Mouse (Mus musculus) right cerebral cortex, adult 2 months (tissue): Measurements from ENCODE around the gene Dnaic2.

Experiments used
- DNase-seq, 2 experiments: peaks; one replicate each; pipeline ENCODE4 v3.0.0; 2021 to 2022; ENCODE audit warnings: low spot score in 2 of 2

The Dnaic2 gene

DNA sequence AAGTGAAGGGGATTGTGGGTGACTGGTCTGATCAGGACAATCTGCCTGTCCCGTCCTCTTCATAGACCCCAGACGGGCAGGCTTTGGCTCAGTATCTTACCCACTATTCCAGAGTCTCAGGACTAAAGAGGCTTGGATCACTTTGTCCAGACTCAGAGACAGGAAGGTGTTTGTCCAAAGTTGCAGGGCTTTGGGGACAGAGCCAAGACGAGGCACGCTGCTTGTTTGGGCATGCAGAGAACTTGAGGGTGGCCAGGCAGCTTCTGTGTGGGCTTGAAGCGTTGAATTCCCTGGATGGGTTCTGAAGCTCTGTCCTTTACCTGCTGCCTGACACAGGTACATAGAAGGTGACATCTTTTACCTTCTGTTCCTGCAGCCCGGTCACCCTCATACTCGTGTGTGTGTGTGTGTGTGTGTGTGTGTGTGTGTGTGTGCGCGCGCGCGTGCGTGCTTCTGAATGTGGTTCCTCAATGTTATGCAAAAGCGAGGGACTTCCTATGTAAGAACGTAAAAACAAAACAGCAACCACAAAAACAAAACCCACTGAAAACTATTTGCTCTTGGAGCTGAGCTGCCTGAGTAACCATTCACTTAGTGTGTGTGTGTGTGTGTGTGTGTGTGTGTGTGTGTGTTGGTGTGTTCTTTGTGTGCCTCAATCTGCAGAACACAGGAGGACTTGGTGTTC is 24.8 kb upstream of the Dnaic2 start:
- DNase-seq = no peak

DNA sequence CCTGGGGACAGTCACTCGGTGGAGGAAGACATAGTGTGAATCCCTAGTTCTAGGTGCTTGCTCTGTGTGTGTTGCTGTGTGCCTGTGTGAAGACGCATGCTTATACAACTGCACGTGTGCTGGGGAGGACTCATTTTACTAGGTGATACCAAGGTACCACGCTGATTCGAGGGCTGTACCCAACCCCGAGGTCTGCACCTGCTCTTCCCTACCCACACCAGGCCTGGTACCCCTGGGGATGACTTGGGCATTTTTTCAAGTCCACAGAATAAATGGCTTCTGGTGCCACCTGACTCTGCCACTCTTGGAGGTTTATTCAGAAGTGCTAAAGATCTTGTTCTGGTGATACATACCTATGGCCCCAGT is 24.2 kb upstream of the Dnaic2 start:
- DNase-seq = no peak

DNA sequence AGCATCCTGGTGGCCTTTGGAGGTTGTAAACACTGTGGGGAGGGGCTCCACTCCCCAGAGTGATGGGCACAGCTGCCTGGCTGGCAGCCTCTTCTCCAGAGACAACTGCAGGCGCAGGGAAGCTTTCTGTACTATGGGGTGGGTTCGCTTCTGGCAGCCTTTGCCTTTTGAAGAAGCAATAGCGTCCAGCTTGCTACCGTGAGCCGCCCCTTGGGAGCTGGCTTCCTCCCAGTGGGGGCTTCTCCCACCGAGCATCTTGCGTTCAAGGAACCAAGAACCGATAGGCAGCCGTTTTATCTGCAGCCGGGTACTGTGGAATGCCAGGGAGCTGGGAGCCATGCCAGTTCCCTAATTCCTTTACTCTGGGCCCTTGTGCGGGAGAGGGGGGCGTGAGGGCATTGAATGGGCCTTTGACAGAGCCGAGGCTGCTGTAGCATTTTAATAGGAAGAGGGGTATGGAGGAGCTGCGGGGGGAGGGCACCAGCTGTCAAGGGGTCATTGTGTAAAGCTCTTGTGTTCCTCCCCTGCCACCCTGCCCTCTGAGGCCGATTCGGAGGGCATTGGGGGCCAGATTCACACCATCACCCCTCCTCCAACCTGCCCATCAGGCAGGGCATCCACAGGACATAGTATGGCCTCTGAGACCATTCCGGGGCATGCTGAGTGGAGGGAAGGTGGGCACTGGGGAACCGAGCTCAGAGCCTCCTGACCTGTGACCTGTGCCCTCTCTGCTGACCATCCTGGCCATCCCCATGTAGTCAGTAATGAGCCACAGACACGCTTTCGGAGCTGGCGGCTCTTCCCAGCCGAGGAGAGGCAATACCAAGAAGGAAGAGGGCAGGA is 22.9 kb upstream of the Dnaic2 start:
- DNase-seq = peak; percentile 35 to 71

DNA sequence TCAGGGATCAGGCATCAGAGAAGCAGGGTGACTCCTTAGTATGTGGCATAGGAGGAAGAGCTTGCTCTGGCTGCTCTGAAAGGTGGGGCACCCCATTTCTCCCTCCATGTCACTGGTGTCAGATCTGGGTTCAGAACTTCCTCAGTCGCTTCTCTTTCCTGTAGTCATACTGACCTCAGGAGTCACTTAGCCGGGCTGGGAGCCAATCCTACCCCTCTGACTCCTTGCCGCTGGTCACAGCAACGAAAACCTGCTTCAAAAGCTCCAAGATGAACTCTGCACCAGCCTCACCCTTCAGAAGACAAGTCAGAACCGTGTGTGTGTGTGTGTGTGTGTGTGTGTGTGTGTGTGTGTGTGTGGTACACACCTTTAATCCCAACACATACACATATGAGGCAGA is 20.9 kb upstream of the Dnaic2 start:
- DNase-seq = no peak

DNA sequence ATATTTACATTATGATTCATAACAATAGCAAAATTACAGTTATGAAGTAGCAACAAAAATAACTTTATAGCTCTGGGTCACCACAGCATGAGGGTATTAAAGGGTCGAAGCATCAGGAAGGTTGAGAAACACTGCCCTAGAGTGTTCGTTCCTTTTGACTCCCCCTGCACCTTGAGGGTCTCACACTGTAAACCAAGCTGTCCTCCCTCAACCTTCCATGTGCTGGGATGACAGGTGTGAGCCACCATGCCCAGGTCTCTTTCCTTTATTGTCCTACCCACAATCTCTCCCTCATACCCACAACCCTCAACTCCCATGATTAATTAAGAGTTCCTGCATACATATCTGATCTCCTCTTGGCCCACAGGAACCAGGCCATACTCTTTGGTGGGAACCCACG is 15.8 kb upstream of the Dnaic2 start:
- DNase-seq = no peak

DNA sequence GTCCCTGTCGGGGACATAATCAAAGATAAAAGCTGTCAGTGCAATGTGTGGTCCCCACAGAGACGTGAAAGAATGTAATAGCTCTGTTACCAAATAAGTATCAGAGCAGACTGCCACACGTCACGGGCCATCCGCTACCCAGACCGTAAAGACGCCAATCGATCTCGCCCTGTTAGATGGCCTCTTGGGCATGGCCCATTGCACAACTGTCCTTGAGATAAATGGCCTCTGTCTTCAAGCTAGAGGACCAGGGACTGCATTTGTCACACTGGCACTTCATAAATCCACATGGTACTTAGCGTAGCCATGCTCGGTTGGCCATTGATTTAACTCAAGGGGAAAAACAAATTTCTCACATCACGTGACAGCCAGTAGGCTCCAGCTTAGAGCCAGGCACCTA is 15.3 kb upstream of the Dnaic2 start:
- no peak for DNase-seq

DNA sequence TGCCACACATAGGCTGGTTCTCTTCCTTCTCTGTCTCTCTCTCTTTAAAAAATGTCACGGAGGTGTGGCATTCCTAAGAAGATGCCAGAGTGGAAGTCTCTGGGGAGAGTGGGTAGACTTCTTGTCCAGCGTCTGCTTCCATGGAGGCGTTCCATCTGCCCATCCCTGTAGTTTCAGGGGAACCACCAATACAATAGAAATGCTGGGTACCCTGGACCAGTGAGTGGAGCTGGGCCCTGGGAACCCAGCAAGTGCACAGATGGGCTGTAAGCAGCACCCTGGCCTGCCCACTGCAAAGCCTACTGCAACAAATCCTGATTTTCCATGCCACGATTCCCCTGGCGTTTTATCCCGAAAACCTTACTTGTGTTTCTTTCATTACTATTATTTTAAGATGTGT is 12.7 kb upstream of the Dnaic2 start:
- DNase-seq = peak; percentile 34 to 43

DNA sequence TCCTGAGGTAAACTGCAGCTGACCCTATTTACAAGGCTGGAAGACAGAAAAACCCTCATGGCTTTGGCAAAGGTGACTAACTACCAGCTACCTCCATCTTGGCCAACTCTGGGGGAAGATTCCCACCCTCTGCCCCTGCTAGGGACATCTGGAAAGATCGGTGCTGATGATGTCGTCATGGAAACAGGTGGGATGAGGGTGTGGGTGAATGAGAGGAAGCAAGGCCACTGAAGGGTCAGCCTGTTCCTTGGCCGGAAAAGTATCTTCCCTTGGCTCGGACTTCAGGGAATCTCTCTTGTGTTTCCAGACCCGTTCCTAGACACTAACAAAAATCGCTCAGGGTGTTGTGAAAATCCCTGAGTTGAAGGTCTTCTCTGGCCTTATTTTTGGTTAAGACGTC is 11.7 kb upstream of the Dnaic2 start:
- DNase-seq = no peak

DNA sequence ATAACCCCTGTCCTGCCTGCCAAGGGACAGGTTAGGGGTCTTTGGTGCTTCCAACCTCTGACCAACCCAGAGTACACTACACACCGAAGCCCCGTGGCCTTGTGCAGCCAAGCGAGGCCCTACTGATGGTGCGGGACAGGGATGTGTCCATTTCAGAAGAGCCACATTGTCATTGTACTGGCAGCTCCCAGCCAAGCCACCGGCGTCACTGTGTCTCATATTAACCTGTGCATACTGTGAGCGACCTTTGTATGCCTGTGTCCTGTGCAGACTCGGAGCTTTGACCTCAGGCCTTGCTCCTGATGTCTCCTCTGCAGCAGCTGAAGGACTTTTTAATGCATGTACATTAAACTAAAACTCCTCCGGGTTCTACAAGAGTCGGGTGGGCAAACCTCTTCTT is 6.7 kb upstream of the Dnaic2 start:
- DNase-seq = no peak

DNA sequence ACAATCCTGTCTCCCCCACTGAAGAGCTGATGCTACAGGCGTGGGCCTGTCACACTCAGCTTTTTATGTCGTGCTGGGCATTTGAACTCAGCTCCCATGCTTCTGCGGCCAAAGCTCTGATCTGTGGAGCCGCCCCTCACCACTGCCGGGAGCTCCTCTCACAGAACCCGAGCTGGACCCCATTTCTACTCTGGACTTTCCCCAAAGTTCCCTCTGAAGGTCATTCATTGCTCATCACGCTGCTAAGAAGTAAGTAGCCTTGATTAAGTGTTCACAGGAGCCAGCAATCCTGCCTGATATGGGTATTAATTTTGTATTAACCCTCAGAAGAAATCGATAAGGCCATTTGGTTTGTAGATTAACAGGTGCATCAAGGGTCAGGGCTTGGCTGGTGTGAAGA is 4.8 kb upstream of the Dnaic2 start:
- DNase-seq = no peak

DNA sequence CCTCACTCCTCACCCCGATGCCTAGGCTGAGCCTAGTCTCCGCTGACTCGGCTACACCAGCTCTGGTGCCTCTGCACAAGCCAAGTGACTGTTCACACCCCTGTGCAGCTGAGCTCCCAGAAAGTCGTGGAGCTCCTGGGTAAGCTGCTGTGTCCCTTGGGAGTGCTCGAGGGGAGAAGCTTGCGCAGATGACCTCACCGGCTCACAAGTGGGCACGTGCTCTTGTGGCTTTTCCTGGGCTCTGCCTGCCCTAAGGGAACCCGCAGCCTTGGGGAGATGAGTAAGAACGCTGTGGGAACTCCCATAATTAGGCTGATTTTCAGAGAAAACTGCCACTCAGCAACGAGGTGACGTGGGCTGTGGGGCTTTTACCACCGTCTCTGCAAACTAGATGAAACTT is 4.2 kb upstream of the Dnaic2 start:
- no peak for DNase-seq

DNA sequence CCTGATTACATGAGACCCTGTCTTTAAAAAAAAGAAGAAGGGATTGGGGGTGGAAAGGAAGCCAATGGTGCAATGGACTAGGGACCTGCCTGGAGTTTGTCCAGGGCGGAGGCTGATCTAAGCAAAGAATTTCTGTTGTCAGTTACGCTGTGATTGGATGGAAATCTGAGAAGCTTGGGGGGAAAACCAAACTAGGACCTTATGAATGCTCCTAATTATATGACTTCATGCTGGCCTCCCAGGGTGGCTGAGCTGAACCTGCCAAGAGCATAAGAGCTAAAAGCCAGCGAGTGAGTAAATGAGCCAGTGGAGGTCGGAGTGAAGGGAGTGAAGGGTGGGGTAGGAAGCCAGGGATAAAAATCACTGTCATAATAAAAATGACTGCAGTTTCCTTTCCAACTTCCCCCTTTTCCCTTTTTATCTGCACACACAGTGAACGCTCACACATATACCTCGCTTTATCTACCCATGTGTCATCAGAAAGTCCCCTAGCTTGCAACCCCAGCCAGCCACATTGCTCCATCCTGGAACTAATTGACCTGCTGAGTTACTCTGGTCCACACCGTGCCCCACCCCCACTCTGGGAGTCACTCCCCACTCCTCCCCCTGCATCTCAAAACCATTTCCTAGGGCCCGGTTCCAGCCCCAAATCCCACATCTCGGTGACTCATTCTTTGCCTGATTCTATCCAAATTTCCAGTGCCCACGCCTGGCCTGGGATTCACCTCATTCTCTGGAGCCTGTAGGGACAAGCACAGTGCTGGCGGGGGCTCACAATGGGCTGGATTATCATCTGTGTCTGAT is 2.2 kb upstream of the Dnaic2 start:
- DNase-seq = peak; percentile 53 to 58

DNA sequence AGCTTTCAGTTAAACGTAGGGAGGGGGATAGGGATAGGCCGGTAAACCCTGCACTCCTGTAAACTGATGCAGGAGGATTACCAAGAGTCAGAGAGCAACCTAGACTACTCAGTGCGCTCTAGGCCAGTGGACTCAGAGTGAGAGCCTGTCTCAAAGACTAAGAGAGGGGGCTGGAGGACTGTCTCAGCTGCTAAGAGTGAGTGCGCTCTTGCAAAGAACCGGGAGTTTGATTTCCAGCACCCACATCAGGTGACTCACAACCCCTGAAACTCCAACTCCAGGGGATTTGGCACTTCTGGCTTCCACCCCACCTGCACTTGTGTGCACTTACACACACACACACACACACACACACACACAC is 598 bp downstream of the Dnaic2 start:
- DNase-seq = peak; percentile 14 to 25

DNA sequence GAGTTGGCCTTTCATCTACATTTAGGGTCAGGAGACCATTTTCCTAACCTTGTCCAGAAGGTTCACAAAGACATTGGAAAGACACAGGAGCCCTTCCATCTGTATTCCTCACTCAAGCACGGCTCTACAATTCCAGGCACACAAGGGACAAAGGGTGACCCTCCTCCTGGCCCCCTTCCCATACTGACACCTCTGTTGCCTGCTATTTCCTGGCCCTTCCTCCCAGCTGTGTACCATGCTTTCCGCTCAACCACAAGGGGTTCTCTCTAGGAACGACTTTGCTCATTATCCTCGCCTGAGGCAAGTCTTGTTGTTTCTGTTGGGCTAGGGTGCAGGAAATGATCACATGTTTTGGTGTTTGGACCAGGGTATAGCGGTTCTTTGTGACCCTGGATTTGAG is 1.1 kb downstream of the Dnaic2 start:
- no peak for DNase-seq

DNA sequence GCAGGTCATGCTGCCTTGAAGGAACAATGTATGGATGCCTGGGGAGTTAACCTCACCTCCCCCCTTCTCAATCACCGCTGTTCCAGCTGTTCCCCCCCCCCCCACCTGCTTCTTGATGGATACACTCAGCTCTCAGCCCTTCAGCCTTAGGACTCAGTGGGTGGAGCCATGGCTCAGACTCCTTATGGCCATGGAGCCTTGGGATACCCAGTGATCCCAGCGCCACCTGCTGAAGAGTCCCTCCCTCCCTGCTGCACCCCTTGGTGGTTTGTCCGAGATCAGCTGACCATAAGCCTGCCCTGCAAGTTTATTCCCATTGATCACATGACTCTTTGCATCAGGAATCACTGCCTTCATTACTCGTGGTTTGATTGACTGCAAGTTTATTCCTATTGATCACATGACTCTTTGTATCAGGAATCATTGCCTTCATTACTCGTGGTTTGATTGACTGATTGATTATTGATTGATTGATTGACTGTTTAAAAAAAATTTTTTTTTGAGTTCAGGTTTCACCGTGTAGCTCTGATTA is 2.7 kb downstream of the Dnaic2 start:
- no peak for DNase-seq

DNA sequence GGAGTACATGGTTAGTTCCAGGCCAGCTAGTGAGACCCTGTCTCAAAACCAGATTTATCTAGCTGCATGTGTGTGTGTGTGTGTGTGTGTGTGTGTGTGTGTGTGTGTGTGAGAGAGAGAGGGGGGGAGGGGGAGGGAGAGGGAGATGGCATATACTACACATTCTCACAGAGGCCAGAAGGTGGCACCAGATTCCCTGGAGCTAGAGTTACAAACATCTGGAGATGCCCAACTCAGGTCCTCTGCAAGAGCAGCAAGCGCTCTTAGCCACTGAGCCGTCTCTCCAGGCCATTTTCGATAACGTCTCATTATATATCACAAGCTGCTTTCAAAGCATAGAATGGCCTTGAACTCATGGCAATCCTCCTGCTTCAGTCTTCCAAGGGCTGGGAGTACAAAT is 4.5 kb downstream of the Dnaic2 start:
- no peak for DNase-seq

DNA sequence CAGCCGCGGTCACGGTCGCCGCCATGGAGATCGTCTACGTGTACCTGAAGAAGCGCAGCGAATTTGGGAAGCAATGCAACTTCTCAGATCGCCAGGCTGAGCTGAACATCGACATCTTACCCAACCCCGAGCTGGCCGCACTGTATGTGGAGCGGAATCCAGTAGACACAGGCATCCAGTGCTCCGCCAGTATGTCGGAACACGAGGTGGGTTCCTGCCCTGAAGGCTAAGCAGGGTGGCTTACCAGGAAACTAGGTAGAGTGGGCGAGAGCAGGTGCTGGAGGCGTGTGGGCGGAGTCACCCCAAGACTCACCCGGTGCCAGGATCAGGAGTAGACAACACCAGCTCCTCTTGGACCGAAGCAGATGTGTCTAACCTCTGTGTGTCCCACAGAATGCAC is 5.7 kb downstream of the Dnaic2 start:
- DNase-seq = no peak

DNA sequence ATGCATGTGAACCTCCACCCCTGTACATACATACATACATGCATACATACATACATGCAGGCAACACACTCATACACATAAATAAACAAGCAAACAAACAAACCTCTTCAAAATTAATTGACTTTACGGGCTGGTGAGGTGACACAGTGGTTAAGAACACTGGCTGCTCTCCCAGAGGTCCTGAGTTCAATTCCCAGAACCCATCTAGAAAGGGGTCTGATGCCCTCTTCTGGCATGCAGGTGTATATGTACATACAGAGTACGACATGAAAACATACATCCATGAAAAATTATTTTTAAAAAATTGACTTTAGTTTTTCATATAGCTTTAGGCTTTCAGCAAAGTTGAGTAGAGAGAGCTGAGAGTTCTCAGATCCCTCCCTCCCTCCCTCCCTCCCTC is 8.9 kb downstream of the Dnaic2 start:
- DNase-seq = no peak

DNA sequence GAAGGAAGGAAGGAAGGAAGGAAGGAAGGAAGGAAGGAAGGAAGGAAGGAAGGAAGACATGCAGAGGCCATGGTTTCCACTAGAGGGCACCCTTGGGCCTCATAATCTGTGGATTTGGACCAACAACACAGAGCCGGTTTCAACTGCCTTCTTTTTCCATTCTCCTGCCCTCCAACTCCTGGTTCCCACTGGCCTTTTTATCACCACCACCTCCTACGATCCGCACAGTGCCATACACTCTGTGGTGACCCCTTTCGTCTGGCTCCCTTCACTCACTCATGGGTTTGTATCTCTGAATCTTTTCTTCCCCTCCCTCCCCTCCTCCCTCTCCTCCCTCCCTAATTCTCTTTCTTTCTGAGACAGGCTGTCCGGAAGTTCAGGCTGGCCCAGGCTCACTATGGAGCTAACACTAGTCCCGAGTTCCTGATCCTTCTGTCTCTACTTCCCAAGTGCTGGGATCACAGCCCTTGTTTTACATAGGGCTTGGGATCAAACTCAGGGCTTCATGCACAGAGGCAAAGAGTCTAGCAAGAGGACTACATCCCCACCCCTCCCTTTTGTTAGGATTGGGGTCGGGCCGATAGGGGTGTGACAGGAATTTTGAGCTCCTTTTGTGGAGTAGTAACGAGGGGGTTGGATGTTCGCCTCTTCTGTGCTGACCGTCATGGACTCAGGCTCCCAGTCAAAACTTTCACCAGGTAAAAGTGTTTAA is 9.9 kb downstream of the Dnaic2 start:
- peak; percentile 57 to 67 for DNase-seq

DNA sequence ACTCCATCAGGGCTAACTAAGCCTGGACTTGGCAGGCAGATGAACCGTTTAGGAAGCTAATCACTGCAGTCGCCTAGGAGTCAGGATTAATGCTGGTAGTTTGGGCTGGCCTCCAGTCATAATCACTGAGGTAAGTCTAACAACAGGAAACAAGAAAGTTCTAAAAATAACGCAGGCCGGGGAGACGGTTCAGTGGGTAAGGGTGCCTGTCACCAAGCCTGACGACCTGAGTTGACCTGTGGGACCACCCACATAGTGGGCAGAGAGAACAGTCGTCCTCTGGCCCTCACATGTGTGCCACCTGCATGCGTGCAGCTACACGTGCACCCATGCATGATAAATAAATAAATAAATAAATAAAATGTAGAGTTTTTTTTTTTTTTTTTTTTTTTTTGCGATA is 13.4 kb downstream of the Dnaic2 start:
- DNase-seq = no peak

DNA sequence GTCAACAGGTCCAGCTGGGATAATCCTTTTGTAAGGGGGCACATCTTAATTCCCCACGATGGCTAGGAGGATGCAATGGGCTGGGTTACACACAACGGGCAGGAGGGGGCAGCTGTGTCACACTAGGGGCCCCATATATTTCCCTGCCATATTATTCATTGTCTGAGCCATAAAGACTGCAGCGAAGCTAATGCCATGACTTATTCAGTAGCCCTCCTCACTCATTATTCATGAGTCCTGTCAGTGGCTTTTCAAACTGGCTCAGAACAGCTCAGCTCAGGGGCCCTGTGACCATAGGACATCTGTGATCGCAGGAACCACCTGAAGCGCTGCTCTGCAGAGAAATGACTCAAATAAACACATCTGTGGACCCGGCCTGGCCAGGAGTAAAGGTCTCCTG is 14.2 kb downstream of the Dnaic2 start:
- DNase-seq = no peak

DNA sequence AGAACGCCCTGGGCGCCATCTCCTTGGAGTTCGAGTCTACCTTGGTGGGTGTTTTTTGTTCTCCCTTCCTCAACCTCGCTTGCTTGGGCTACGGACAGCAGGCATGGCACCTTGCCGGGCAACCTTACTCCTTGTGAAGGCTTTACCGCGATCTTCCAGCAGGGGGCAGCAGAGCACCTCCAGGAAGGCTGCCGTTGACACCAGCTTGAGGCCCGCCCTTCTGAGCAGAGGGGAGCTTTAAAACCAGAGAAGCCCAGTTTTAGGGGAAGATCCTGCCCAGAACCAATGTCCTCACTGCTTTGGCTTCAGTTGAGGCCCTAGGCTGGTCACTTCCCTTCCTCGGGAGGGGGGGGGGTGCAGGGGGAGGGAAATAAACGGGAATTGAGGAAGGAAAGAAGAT is 17.9 kb downstream of the Dnaic2 start:
- peak; percentile 94 to 96 for DNase-seq
